Mouse (Mus musculus): ENCODE measurements around the gene Synj2.

Gene Synj2

DNA sequence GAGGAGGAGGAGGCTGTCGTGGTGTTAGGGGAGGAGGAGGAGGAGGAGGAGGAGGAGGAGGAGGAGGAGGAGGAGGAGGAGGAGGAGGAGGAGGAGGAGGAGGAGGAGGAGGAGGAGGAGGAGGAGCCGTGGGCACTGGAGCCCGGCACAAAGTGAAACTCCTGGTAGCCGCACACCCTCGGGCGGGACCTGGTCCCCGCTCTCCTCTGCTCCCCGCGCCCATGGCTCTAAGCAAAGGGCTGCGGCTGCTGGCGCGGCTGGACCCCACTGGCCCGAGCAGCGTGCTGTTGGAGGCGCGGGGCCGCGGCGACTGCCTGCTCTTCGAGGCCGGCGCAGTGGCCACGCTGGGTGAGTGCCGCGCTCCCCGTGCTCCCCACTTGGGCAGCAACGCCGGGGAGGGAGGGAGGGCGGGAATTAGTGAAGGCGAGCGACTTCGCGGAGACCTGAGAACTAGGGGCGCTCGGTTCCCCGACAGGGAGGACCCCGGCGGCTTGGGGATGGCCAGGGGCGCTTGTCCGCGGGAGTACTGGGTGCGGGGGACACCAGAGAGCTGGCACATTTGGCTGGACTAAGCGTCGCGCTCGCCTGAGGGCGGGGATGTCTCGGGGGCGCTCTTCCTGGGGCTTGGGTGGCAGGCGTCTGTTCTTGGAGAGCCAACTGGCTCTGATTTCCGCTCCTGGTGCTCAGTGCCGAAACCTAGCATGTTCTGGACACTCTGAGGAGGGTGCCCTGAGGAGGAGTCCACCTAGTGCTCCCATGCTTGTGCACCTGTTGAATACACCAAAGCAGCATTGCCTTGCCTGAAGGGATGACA, at the start of gene Synj2:
TSS of gene Synj2 (plus strand) at position 51 of the 814 bp plus-strand sequence.
- DNase-seq (ENCODE audit: low read depth, low spot score): peak; percentile 68

GRCm38 (mm10) chr17:5891933-5892683, 49.0 kb upstream of the Synj2 start:
- DNase-seq (ENCODE audit: low read depth, low spot score): no peak

DNA sequence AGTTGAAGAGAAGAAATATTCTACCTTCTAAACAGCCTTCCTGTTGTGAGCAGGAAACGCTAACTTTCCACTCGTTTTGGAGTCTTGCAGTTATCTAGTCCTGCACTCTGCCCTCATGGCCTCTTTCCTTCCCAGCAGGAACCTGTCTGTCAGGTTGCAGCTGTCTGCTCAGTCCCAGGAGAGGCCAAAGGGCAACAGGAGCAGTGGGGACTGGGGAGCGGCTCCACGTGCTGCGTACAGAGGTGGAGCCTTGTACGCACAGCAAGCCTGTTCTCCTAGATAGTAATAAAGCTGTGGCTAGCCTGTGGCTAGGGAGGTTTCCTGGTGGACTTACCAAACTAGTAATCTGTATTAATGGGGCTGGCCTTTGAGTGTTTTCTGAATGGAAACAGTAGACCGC, 48.0 kb upstream of the Synj2 start:
- DNase-seq (ENCODE audit: low read depth, low spot score): peak; percentile 58

DNA sequence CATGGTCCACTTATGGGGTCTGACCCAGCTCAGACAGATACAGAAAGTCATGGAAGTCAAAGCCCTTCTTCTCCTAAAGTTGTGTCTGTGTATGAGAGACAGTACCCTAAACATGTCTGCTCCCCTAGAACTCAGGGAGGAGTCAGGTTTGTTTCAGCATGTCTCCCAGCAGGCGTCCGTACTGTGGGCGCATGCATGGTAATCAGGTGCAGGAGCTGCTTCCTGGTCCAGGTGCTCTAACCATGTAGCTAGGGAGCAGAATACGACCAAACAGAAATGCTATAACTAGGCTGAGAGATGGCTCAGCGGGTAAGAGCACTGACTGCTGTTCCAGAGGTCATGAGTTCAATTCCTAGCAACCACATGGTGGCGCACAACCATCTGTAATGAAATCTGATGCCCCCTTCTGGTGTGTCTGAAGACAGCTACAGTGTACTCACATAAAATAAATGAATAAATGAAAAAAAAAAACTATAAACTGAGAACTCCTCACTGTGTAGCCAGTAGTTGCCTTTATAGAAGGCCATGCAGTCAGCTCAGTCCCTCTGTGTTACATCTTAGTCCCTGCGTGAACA, 47.4 kb upstream of the Synj2 start:
- DNase-seq (ENCODE audit: low read depth, low spot score): no peak

DNA sequence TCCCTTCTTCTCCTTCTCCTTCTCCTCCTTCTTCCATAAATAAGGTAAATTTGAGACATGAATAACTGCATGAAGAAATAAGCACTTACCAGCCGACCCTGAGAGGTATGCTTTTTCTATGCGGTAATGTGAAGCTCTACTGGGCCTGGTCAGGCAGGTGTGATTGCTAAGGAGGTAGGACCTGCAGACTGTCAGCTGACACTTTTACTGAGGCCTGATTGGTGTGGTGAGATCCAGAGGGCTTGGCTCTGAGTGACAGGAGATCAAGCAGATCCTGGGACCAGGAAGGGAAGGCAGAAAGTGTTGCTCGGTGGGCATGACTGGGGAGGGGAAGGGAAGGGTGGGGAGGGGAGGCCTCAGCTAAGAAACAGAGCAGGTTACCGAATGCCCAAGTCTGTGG, 45.0 kb upstream of the Synj2 start:
- no peak for DNase-seq (ENCODE audit: low read depth, low spot score)

GRCm38 (mm10) chr17:5896607-5897006, 44.5 kb upstream of the Synj2 start:
- DNase-seq (ENCODE audit: low read depth, low spot score): no peak

- DNase-seq (ENCODE audit: low read depth, low spot score): no peak
These were observed 43.5 kb upstream of the Synj2 start for GRCm38 (mm10) chr17:5897326-5898200.

DNA sequence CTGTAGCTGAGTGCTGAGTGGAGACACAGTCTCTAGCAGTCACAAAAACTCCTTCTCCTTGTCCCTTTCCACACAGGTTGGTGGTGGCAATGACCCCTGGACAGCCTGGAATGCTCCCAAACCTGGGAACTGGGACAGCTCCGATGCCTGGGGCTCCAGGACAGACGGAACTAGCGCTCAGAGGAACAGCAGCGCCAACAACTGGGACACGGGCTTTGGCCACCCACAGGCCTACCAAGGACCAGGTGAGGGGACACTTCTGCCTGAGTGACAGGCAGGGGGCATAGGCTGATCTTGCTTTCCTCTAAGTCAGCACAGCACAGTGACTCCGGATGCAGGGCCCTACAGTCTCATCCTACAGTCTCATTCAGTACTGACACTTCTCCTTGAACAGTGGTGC, 41.8 kb upstream of the Synj2 start:
- DNase-seq (ENCODE audit: low read depth, low spot score): no peak

DNA sequence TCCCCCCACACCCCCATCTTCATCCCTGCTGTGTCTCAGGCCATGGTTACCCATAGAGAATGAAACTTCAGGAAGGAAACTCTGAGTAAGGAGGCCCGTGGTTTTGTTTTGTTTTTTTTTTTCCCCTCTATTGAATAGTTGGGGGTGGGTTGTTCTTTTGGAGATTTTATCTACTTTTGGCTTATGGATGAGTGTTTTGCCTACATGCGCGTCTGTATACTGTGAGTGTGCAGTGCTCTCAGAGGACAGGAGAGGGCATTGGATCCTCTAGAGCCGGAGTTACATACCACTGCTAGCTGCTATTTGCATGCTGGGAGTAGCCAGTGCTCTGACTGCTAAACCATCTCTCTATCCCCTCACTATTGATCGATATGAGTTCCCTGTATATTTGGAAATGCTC, 39.7 kb upstream of the Synj2 start:
- DNase-seq (ENCODE audit: low read depth, low spot score): no peak

GRCm38 (mm10) chr17:5903630-5904301, 37.3 kb upstream of the Synj2 start:
- DNase-seq (ENCODE audit: low read depth, low spot score): no peak

DNA sequence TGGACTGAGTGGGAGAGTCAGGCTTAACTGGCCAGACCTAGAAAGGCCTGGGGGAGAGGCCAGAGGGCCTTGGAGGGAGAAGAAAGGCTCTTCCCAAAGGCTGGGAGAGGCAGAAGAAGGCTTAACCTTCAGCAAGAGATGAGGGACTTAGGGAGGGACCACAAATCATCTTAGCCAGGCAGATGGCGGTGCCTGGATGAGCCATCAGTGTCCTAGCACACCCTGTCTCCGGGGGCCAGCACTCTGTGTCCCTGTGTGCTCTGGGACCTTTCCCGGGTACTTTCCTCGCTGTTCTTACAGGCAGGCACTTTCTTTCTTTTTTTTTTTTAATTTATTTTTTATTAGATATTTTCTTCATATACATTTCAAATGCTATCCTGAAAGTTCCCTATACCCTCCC, 31.4 kb upstream of the Synj2 start:
- DNase-seq (ENCODE audit: low read depth, low spot score): no peak

DNA sequence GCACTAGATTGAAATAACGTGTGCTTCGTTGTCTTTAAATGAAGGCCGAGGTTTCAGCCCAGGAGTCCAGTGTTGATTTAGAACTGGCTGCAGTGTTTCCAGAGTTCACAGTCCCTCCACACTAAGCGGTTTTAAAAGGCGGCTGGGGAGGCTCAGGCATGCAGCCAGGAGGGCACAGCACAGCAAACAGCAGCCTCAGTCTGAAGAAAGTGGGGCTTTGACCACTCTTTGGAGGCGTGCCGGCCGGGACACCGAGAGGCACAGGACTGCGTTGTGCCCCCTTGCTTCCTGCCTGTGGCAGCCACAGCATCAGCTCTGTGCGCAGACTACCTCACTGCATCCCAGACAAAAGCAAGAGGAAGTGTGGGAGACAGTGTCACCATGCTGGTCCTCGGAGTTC, 29.5 kb upstream of the Synj2 start:
- no peak for DNase-seq (ENCODE audit: low read depth, low spot score)

- DNase-seq (ENCODE audit: low read depth, low spot score): no peak
These were observed 28.3 kb upstream of the Synj2 start for GRCm38 (mm10) chr17:5912797-5913196.

DNA sequence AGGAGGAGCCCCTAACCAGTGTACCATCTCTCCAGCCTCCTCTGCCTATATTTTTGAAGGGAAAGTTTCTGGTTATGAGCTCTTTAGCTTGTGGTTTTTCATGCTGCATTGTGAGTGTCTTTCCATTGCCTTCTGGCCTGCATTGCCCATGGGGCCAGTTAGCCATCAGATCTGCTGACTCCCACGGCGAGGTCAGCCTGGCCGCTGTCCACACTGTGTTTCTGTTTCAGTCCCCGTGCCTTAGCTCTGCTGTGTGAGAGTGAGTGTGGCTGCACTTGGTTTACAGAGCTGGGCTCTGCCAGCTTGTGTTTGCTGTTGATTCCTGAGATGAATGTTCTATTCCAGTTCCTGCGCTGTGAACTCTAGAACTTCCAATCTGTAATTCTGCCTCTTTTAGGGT, 26.9 kb upstream of the Synj2 start:
- no peak for DNase-seq (ENCODE audit: low read depth, low spot score)

DNA sequence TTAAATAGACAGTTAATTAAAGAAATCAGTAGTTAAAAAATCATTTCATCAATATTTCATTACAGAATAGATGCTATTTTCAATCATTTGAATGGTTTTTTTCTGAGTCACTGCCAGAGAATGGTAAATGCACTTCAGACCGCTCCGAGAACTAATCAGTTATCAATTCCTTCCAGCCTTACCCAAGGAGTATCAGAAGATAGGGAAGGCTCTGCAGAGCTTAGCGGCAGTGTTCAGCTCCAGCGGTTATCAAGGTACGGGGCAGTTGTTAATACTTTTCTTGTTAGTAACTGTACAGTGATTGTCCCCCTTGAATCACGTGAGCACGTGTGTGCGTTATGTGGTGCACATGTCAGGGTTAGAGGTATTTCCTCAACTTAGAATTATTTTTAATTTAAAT, 19.1 kb upstream of the Synj2 start:
- no peak for DNase-seq (ENCODE audit: low read depth, low spot score)

DNA sequence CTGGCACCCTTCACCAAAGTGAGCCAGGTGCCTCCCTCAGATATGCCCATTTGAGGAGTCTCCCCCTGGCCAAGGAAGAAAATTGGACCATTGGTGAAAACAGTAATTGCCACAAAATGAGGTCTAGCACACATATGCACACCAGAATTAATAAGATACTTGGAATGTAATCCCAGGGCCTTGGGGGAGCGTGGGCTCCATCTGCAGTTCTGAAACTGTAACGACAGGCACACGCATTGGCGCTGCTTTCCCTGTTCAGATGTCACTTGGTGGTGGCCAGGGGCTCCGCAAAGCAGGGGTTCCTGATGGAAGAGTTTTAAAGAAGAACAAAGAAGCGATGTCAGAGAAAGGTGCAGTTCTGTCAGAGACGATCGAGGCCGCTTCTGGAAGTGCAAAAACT, 17.8 kb upstream of the Synj2 start:
- no peak for DNase-seq (ENCODE audit: low read depth, low spot score)

DNA sequence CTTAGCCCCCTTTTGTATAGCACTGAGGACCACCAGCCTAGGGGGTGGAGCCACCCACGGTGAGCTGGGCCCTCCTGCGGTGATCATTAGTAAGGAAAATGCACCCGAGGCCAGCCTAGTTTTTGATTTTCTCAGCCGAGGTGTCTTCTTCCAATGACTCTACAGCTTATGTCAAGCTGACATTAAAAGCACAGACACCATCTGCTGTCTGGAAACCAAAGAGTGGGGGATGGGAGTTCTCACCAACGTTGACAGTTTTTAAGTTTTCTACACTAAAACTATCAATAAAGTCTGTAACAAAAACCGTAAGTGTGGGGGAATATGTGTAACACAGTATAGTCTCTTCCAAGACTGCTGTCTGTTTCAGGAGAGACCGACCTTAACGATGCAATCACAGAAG, 16.8 kb upstream of the Synj2 start:
- no peak for DNase-seq (ENCODE audit: low read depth, low spot score)

- DNase-seq (ENCODE audit: low read depth, low spot score): no peak
These were observed 14.4 kb upstream of the Synj2 start for GRCm38 (mm10) chr17:5926710-5927109.

DNA sequence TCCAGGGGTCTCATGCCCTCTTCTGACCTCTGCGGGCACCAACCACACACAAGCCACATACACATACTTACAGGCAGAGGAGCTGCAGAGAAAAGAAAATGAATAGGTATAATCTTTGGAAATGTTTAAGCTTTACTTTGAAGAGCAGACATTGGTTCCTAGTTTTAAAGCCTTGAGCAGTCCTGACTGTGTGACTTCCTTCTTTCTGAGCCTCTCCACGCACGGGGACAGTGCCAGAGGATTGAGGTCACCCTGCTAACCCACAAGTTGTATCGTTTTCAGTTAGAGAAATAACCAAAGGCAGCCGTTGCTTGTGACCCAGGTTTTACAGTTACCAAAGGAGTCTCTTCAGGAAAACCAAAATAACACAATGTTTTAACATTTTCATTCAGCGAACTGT, 12.0 kb upstream of the Synj2 start:
- no peak for DNase-seq (ENCODE audit: low read depth, low spot score)

DNA sequence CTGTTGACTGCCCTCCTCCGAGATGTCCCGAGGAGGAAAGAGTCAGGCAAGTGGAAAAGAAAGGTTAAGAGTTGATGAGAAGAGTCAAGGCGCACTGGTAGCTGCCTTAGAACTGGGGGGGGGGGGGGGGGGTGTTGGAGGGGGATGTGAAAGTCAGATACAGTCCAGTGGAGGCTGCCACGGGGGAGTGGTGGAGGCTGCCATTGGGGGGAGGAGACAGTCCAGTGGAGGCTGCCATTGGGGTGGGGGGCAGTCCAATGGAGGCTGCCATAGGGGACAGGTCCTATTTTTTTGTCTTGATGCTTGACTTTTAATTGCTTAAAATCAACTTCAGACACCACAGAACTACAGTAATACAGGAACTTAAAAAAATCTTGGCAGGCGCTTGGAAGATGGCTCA, 8.9 kb upstream of the Synj2 start:
- no peak for DNase-seq (ENCODE audit: low read depth, low spot score)

Measured in mesoderm, embryonic 11.5 days (tissue).